Mouse (Mus musculus) fibroblast of lung, adult 2 months (primary cell): Measurements from ENCODE around the gene Mid1.
"Not testable (repeated sequence)": the region's sequence is repeated elsewhere in the genome, so short reads cannot be mapped to it uniquely, and the experiment has no call there.

Source experiments
- DNase-seq: peaks from one replicate; pipeline ENCODE4 v3.0.0-alpha.2; 2011; ENCODE audit warnings: low read depth

The Mid1 gene

GRCm38 (mm10) chrX:170017333-170018245 is 332.6 kb downstream of the Mid1 start:
- not testable (repeated sequence) for DNase-seq

GRCm38 (mm10) chrX:170018571-170019218 is 333.7 kb downstream of the Mid1 start:
- DNase-seq, result not testable (repeated sequence)

- not testable (repeated sequence) for DNase-seq
Observed at GRCm38 (mm10) chrX:170019219-170019953, 334.4 kb downstream of the Mid1 start.

GRCm38 (mm10) chrX:170019954-170020689 is 335.1 kb downstream of the Mid1 start:
- not testable (repeated sequence) for DNase-seq

- DNase-seq, result not testable (repeated sequence)
Observed at GRCm38 (mm10) chrX:170020690-170021050, 335.7 kb downstream of the Mid1 start.

GRCm38 (mm10) chrX:170021205-170021604 is 336.2 kb downstream of the Mid1 start:
- DNase-seq, result not testable (repeated sequence)

- DNase-seq, result not testable (repeated sequence)
Observed at GRCm38 (mm10) chrX:170021750-170022461, 336.9 kb downstream of the Mid1 start.
